Mouse (Mus musculus): Measurements from ENCODE around the gene Top3a. TPM values are rescaled to one million over a fixed set of nuclear protein-coding genes. Genes with fewer than 3 reads are reported as not detected.

Top3a gene
- polyA plus RNA-seq, 1 experiment from 2014 or later, result 28.1 TPM

Small RNAs within 50 kb of the gene (microRNA-seq; reads per million reads assigned to microRNA genes)
- 3.4 reads per million, percentile 4 among the genes with 10 or more reads in this experiment for gene Mir5100

Other genes with a start within 250 kb of the Top3a start
- gene Alkbh5, start 241.0 kb downstream of the Top3a start, polyA plus RNA-seq (2016; fragmentation: Nextera tagmentation; extraction: Ambion mirVana), result 39.1 and 40.1 TPM in 2 replicates
- gene Llgl1, start 77.6 kb downstream of the Top3a start, polyA plus RNA-seq (2016; fragmentation: Nextera tagmentation; extraction: Ambion mirVana), result 125 and 133 TPM in 2 replicates
- gene Flii, start 50.1 kb downstream of the Top3a start, polyA plus RNA-seq (2016; fragmentation: Nextera tagmentation; extraction: Ambion mirVana), result 71.9 and 75.5 TPM in 2 replicates
- 14.4 and 15.6 TPM in 2 replicates for gene Mief2, start 49.0 kb downstream of the Top3a start, polyA plus RNA-seq (2016; fragmentation: Nextera tagmentation; extraction: Ambion mirVana)
- gene Smcr8, start 159 bp upstream of the Top3a start, polyA plus RNA-seq (2016; fragmentation: Nextera tagmentation; extraction: Ambion mirVana), result 8.8 and 9.0 TPM in 2 replicates
- 98.3 and 109 TPM in 2 replicates for gene Shmt1, start 34.4 kb upstream of the Top3a start, polyA plus RNA-seq (2016; fragmentation: Nextera tagmentation; extraction: Ambion mirVana)
- 30.0 and 30.5 TPM in 2 replicates for gene Dhrs7b, start 53.3 kb upstream of the Top3a start, polyA plus RNA-seq (2016; fragmentation: Nextera tagmentation; extraction: Ambion mirVana)
- gene Tmem11, start 101.9 kb upstream of the Top3a start, polyA plus RNA-seq (2016; fragmentation: Nextera tagmentation; extraction: Ambion mirVana), result 69.5 and 71.6 TPM in 2 replicates
- gene Natd1, start 137.4 kb upstream of the Top3a start, polyA plus RNA-seq (2016; fragmentation: Nextera tagmentation; extraction: Ambion mirVana), result 17.6 and 19.9 TPM in 2 replicates
- gene Map2k3, start 154.7 kb upstream of the Top3a start, polyA plus RNA-seq (2016; fragmentation: Nextera tagmentation; extraction: Ambion mirVana), result 79.7 and 87.1 TPM in 2 replicates
- gene Kcnj12, start 245.2 kb upstream of the Top3a start, polyA plus RNA-seq (2016; fragmentation: Nextera tagmentation; extraction: Ambion mirVana), result 2.2 and 2.5 TPM in 2 replicates